Mouse (Mus musculus): ENCODE results near the gene Inppl1.

Inppl1 gene

DNA sequence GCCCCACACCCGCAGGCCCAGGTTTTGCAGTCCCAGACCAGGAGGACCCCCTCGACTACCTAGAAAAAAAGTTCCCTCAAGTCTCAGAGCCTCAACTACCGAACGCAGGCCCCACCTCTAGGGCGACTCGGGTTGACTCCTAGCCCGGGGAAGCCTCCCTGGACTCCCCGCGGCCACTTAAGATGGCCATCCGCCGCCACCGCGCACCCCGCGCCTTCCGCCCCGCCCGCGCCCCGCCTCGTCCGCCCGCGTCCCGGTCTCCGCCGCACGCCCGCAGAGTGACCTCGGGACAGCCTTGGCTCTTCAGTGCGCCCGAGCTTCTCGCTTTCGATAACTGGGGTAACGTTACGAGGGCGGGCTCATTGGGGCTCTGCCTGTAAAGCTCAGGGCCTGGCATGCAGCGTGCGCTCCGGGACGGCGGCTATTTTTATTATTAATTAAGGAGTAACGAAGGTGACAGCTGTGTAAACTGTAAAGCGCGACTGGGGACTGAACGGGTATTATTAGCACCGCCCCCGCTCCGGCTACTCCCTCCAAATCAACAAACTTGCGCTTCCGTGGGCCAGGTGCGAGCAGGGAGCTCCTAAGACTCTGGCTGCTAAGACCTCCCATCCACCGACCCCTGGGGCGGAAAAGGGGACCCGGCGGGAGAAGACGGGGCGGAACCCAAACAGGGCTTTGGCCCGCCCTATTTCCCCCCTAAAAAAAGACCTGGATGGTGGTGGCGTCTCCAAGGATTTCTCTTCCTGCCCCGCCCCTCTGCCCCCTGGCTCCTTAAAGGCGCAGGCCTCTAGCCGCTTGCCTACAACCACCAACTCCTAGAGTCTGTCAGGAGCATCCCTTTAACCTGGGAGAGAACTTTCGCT is at the start of gene Inppl1:
TSS of gene Inppl1 (minus strand) at position 624 of the 866 bp plus-strand sequence.
- DNase-seq (ENCODE audit: low read depth, low spot score): no peak

DNA sequence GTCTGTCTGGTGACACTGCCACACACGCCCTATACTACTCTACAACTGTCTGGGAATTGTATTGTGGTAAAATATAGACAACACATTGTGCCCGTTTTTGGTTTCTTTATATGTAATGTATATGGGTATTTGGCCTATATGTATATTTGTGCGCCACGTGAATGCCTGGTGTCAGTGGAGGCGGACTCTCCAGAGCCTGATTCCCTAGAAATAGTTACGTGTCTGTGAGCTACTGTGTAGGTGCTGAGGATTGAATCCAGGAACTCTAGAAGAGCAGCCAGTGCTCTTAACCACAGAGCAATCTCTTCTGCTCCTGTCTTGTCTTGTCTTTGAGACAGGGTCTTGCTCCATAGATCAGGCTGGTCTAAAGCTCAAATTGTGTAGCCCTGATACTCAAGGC is 48.2 kb upstream of the Inppl1 start:
- no peak for DNase-seq (ENCODE audit: low read depth, low spot score)

DNA sequence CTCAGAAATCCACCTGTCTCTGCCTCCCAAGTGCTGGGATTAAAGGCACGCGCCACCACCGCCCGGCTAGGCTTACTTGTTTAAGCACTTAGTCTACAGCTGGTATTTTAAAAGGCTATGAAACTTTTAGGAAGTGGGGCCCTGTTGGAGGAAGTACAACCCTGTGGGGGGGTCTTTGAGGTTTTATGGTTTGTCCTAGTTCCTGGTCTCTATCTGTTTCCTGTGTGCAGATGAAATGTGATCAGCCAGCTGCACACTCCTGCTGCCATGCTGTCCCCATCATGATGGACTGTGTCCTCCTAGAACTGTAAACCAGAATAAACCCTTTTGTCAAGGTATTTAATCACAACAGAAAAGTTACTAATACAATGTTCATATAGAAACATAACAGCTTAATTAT is 46.1 kb upstream of the Inppl1 start:
- no peak for DNase-seq (ENCODE audit: low read depth, low spot score)

DNA sequence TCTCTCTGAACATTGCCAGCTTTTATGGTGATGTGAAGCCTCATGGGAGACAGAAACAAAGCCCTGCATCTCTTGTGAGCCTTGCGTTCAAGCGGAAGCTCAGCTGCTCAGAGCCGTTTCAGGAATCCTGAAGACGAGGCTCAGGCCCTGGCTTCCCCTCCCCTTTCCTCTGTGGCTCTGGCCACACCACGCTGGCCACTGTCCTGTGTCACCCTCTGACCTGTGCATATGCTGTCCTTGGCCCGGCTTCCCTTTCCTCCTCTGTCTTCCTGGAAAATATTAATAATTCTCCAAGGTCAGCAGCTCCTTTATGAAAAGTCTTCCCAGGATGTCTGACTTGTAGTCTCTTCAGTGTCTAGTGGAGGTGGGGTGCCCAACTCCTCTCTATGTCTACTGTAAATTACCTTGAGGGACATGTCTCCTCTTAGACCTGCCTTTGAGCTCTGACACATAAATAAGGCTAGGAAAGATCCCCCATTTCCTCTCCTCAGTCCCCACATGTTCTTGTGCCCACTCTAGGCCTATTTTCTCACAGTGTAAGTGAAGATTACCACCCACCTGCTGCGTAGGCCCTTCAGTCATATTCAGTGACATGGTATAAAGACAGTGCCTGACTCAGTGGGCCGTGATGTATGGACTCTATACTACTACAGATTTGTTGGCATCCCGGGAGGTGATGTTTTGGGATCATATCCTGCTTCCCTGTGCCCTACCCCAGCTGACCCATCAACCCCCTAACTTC is 44.6 kb upstream of the Inppl1 start:
- no peak for DNase-seq (ENCODE audit: low read depth, low spot score)

DNA sequence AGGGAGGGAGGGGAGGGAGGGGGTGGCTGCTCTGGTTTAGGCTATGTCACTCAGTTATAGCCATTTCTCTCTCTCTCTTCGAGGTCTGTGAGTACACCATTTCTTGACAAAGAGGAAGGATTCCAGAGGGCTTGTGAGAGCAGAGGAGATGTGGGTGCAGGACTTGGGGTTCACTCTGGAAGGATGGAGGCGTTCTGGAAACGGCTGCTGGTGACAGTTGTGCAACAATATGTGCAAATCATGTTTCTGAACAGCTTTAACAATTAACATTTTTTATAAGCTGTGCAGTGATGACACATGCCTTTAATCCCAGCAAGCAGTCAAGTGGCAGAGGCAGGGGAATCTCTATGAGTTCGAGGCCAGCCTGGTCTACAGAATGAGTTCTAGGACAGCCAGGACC is 42.8 kb upstream of the Inppl1 start:
- DNase-seq (ENCODE audit: low read depth, low spot score): no peak

DNA sequence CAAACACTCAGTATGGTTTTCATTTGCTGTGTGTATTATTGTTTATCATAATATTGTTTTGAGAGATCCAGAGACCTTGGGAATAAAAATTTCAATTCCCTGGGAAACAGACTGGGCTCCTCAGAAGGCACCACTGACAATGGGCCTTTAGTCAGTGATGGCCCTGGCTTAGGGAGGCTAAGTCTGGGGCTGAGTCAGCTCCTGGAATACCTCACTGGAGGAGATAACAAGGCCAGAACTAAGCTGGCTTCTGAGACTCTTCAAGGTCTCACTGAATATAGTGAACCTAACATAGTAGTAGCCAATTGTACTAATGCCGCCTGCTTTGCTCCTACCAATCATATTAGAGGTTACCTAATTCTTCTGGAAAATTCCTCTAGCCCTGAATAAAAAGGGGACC is 37.9 kb upstream of the Inppl1 start:
- DNase-seq (ENCODE audit: low read depth, low spot score): no peak

DNA sequence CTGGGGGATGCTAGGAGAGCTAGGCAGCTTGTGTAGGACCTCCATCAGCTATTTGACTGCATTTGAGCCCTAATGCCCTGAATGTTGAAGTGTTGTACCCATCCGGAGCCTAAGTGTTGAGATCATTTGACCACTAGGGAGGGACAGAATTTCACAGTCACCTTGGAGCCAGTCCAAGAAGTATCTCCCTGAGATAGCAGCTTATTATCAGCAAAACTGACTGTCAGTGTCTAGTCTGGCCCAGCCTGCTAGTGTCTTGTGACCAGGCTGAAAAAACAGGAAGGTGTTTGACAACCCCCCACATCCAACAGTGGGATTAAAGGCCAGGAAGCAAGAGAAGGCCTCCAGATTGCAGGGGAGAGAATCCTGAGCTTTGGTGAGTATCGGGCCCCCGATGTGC is 33.3 kb upstream of the Inppl1 start:
- no peak for DNase-seq (ENCODE audit: low read depth, low spot score)

DNA sequence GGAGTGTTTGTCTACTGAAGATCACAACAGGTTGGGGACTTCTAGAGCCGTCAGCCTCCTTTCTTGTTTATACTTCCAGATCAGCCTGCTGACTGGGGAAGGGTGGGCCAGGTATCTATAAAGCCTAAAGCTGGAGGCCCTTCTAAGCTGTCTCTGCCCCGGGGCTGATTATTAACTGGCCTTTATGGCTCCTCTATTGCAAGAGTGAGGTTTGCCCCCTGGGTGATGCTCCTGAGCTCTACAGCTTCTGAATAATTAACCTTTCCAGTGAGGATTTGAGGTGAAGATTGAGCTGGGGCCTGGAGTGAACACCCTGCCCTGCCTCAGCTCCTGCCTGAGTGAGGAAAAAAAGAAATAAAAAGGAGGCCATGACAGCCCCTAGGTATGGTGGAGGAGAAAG is 32.6 kb upstream of the Inppl1 start, which contains the start of gene Folr1:
TSS of gene Folr1 (minus strand) at position 160 of the 400 bp plus-strand sequence.
- no peak for DNase-seq (ENCODE audit: low read depth, low spot score)

DNA sequence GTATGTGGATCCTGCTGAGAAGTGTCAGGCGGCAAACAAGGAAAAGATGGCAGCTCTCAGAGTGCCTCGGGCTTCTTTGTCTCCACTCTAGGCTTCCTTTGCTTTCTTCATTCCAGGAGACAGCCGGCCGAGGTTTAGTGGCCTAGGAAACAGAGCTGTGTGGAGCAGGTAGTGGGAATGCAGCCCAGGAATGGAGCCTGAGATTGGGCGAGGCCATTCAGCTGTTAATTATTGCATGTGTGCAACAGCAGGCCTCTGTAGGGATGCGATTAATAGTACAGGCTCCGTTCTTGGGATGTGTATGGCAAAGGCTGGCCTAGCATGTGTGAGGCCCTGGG is 31.1 kb upstream of the Inppl1 start:
- DNase-seq (ENCODE audit: low read depth, low spot score): no peak

DNA sequence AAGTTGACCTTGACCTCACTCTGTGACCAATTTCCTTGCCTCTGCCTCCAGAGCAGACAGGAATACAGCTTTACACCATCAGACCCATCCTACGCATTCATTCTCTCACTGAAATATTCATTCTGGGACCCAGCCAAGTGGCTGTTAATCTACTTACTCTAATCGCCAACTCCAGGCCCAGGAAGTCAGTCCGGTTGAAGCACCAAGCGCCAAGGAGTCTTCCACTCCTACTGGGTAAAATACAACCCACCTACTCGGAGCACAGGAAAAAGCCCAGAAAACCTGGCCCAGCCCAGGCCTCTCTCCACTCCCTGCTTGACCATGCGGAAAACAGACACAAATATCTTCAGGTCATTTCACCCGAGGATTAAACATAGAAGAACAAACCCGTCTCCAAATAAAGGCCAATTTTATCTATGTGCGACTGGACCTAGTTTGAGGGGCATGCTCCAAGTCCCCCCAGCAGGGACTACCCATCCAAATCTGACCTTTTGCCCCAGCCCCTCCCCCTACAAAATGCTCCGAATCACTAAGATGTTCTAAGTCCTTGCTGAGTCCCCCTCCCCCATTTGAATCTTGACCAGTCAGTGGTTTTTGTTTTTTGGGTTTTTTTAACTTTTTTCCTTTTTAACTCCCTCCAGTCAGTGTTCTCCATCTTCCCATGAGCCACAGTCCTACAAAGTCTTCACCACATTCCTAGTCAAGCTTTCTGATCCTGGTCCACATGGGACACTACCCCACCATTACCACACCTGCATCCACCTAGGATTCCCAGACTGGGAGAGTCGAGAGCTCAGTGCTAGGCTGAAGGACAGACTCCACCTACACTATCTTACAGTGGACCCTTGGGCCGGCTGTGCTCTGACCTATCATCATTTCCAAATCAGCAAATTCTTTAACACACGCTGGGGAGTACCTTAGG is 30.5 kb upstream of the Inppl1 start:
- peak; percentile 55 for DNase-seq (ENCODE audit: low read depth, low spot score)

DNA sequence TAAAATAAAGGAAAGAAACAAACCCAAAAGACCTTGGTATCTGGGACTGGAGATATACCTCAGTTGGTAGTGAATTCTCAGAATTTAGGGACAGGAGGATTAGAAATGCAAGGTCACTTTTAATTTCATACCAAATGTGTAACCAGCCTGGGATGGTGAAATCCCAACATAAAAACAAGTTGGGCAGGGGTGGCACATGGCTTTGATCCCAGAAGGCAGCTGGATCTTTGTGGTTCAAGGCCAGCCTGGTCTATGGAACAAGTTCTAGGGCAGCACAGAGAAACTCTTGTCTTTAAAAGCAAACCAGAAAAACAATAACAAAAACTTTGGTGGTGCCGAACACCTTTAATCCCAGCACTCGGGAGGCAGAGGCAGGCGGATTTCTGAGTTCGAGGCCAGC is 29.5 kb upstream of the Inppl1 start:
- no peak for DNase-seq (ENCODE audit: low read depth, low spot score)

DNA sequence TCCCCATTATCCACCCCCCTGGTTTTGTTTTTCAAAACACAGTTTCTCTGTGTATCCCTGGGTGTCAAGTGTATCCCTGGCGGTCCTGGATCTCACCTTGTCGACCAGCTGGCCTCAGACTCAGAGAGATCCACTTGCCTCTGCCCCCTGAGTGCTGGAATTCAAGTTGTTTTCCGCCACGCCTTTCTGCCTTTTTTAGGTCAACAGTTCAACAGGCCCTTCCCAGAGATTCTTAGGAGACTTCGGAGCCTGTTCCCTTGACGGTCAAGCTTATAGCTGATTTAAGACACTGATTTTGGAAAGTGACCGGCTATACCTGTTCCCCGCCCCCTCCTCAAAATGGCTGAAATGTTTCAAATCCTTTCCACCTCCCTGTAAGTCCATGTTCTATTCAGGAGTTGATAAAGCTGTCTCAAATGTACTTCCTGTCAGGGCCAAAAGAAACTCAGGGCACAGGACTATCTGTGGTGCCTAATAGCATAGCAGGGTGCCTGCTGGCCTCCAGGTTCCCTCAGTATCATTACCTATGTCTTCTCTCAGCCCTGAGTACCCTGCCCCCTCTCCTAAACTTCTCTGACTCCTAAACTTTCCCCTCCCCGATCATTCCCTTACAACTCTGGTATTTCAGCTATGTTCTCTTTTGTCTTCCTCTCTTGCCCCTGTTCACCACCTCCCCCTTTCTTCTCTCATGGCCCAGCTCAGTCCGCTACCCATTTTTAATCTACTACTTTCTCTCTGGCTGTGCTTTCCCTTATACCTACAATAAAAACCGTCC is 28.6 kb upstream of the Inppl1 start:
- no peak for DNase-seq (ENCODE audit: low read depth, low spot score)

DNA sequence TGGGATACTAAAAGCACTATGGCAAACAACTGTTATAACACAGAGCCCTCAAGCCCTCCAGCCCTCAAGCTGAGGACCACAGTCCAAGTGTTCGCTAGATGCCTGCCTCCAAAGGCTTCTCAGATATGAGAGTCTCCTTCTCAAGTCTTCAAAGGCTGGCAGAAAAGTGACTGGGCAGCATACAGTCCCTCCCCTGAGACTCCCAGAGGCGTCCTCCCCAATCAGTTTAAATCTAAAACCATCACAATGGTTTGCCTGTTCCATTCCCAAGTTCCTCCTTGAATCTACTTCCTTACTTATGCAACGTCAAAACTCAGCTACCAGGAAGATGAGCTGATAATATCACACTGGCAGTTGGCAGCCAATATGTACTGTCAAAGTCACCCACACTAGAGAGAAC is 25.4 kb upstream of the Inppl1 start, which contains the start of gene Anapc15:
TSS of gene Anapc15 (plus strand) at position 301 of the 400 bp plus-strand sequence.
- no peak for DNase-seq (ENCODE audit: low read depth, low spot score)

DNA sequence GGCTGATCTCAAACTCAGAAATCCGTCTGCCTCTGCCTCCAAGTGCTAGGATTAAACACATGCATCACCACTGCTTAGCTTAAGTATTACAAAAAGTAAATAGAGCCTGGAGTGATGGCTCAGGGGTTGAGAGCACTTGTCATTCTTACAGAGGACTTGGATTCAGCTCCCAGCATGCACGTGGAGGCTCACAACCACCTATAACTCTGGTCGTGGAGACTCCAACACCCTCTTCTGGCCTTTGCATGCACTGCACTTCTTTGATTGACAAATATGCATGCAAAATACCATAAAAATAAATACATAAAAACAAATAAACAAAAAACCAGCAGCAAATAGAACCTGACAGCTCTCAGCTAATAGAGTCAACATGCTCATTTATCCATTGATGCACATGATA is 24.3 kb upstream of the Inppl1 start:
- DNase-seq (ENCODE audit: low read depth, low spot score): no peak

DNA sequence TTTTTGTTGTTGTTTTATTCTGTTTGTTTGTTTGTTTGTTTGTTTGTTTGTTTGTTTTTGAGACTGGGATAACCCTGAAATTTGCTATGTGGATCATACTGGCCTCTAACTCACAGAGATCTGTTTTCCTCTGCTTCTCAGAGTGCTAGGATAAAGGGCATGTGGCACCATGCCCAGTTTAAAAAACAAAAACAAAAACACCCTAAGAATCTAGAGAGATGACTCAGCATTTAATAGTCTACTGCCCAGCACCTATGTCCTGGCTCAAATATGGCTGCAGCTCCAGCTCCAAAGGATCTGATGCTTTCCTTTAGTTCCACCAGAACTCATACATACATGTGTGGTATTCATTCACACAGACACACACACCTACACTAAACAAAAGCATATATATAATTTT is 22.9 kb upstream of the Inppl1 start:
- no peak for DNase-seq (ENCODE audit: low read depth, low spot score)

DNA sequence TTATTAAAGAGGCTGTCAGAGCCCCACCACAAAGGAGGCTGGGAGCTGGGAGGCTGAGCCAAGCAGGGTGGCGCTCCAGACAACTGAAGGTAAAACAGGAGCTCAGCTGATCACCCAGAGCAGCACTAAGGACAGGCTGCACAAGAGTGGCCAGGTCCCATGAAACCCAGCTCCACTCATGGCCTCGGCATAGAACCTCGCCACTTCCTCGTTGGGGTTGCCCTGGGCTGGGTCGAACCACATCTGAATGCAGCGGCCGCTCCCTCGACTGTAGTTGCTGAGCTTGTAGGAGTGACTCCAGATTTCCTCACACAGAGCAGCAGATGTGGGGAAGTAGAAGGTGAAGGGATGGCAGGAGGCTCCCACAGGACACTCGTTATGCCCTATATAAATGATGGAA is 20.3 kb upstream of the Inppl1 start:
- DNase-seq (ENCODE audit: low read depth, low spot score): no peak

DNA sequence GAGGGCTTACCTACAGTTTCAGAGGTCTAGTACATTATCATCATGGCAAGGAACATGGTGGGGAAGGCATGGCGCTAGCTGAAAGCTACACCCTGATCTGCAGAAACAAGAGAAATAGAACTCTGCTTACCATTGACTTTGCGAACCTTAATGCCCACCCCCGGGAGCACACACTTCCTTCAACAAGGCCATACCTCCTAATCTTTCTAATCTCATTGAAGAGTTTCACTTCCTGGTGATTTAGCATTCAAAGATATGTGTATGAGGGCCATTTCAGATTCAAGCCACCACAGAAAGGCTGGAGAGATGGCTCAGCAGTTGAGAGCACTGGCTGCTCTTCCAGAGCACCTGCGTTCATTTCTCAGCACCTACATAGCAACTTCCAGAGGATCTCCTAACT is 19.1 kb upstream of the Inppl1 start, which contains the start of gene Folr2:
TSS of gene Folr2 (minus strand) at position 101 of the 400 bp plus-strand sequence.
- DNase-seq (ENCODE audit: low read depth, low spot score): no peak

DNA sequence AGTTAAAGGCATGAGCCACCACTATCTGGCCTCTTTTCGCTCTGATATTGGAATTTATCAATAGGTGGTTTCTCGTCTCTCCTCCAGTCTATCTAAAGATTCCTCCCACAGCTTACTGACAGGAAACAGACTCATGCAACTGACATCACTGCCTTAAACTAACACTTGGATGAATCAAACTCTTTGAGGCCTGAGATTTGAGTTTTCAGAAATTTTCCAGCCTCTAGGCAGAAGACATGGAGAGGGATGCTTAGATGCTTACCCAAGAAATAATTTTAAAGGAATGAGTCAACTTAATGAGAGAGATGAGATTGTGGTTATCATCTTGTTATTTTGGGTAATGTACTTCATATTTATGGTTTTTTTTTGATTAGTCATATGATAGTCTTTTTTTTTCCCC is 15.8 kb upstream of the Inppl1 start:
- no peak for DNase-seq (ENCODE audit: low read depth, low spot score)

DNA sequence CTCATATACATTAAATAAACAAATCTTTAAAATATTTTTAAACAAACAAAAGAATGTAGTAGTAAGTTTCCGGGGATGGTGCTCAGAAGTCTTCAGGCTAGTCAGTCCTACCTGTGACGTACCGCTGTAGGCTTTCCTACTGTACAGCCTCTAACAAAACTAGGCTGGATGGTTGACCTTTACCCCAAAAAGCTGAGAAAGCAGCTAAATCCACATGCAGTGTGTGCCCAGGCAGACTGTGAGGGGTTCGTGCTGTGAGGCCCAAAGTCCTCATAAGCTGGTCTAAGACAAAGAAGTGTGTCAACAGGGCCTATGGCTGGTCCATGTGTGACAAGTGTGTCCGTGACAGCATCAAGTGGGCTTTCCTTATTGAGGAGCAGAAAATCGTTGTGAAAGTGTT is 14.8 kb upstream of the Inppl1 start:
- no peak for DNase-seq (ENCODE audit: low read depth, low spot score)

DNA sequence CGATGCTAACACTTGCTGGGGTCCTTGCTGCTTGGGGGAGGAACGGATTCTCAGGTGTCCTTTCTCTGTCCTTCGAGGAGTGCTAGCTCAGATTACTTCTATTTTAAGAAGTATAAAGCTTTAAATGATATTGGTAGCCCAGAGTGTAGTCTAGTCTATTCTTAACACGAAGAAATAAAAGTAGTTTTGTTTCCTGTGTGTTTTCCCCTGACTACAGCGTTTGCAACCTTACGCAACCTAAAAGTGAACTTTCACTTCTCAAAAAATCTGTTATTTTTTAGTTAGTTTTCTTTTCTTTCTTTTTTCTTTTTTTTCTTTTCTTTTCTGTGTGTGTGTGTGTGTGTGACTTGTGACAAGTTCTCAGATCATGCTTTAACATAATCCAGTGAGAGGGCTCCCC is 13.7 kb upstream of the Inppl1 start:
- no peak for DNase-seq (ENCODE audit: low read depth, low spot score)

DNA sequence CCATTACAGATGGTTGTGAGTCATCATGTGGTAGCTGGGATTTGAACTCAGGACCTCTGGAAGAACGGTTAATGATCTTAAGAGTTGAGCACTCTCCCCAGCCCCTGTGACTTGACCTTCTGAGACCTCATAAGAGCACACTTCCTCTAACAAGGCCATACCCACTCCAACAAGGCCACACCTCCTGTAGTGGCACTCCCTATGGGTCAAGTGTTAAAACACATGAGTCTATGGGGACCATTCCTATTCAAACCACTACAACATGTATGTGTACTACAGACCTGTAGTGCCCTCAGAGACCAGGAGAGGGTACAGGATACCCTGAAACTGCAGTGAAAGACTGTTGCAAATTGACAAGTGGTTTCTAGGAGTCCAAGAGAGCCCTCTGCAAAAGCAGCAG is 9.9 kb upstream of the Inppl1 start:
- DNase-seq (ENCODE audit: low read depth, low spot score): no peak
